Mouse (Mus musculus) left cerebral cortex, postnatal 25 days (tissue): ENCODE measurements around the gene Spi1. TPM values are rescaled to one million over a fixed set of nuclear protein-coding genes. Genes with fewer than 3 reads are reported as not detected.

Source experiments
- DNase-seq, 2 experiments: peaks; one replicate each; pipeline ENCODE4 v3.0.0; 2022; ENCODE audit warnings: low spot score in 2 of 2, mixed read lengths in 1 of 2
- intact Hi-C: fragments of 180-260 bp; cut with DNase I; formaldehyde crosslinking; loops from one replicate; pipeline ENCODE4 v1.15.1; 2025
- total RNA-seq, 2 experiments: library from RNA; stranded (reverse); gene quantifications; 2 replicates each; pipeline ENCODE4 v1.2.3; 2021

Gene Spi1
- total RNA-seq, 2 experiments from 2014 or later: 3.0 to 5.3 TPM

- intact Hi-C loops: loop anchor here (5.0 kb wide), 2 partner anchors 120 to 145 kb away; partner anchors contain the start of genes Arfgap2 and Ddb2
Observed at GRCm38 (mm10) chr2:91116842-91117241, 34.7 kb downstream of the Spi1 start.

GRCm38 (mm10) chr2:91117585-91118275, 35.5 kb downstream of the Spi1 start, which contains the start of gene Mybpc3:
Gene Mybpc3, plus strand, starts transcription at chr2:91118144.
- intact Hi-C loops: loop anchor here (5.0 kb wide), 2 partner anchors 120 to 145 kb away; partner anchors contain the start of genes Arfgap2 and Ddb2
- DNase-seq: no peak

More at GRCm38 (mm10) chr2:91116842-91117241, 34.7 kb downstream of the Spi1 start:
- peak in 1 of 2 experiments; percentile 64 for DNase-seq

- DNase-seq: no peak
- intact Hi-C loops: loop anchor here (5.0 kb wide), 2 partner anchors 119 to 144 kb away; partner anchors contain the start of genes Arfgap2 and Ddb2
Observed at GRCm38 (mm10) chr2:91118647-91119046, 36.5 kb downstream of the Spi1 start.

GRCm38 (mm10) chr2:91119061-91119460, 36.9 kb downstream of the Spi1 start:
- intact Hi-C loops: loop anchor here (5.0 kb wide), 2 partner anchors 118 to 143 kb away; partner anchors contain the start of genes Arfgap2 and Ddb2
- DNase-seq: no peak

GRCm38 (mm10) chr2:91119551-91119950, 37.4 kb downstream of the Spi1 start:
- DNase-seq: no peak
- intact Hi-C loops: loop anchor here (5.0 kb wide), 2 partner anchors 118 to 143 kb away; partner anchors contain the start of genes Arfgap2 and Ddb2

- no peak for DNase-seq
- intact Hi-C loops: loop anchor here (2.0 kb wide), 1 partner anchor 29 kb away; no protein-coding TSS in a partner anchor
Observed at GRCm38 (mm10) chr2:91120261-91120671, 38.1 kb downstream of the Spi1 start.

GRCm38 (mm10) chr2:91121011-91121410, 38.8 kb downstream of the Spi1 start:
- intact Hi-C loops: loop anchor here (2.0 kb wide), 1 partner anchor 28 kb away; no protein-coding TSS in a partner anchor
- peak in 1 of 2 experiments; percentile 53 for DNase-seq

- intact Hi-C loops: loop anchor here (2.0 kb wide), 1 partner anchor 27 kb away; no protein-coding TSS in a partner anchor
- DNase-seq: no peak
Observed at GRCm38 (mm10) chr2:91121497-91121896, 39.3 kb downstream of the Spi1 start.

- DNase-seq: no peak
- intact Hi-C loops: no loop called here
Observed at GRCm38 (mm10) chr2:91123521-91123920, 41.3 kb downstream of the Spi1 start.

- intact Hi-C loops: no loop called here
- DNase-seq: no peak
Observed at GRCm38 (mm10) chr2:91125101-91125500, 42.9 kb downstream of the Spi1 start.

- intact Hi-C loops: no loop called here
- no peak for DNase-seq
Observed at GRCm38 (mm10) chr2:91128761-91129160, 46.6 kb downstream of the Spi1 start.

- intact Hi-C loops: no loop called here
- no peak for DNase-seq
Observed at GRCm38 (mm10) chr2:91130126-91130525, 47.9 kb downstream of the Spi1 start.

GRCm38 (mm10) chr2:91131251-91131650, 49.1 kb downstream of the Spi1 start:
- intact Hi-C loops: no loop called here

GRCm38 (mm10) chr2:91132035-91132434, 49.8 kb downstream of the Spi1 start:
- intact Hi-C loops: no loop called here
- DNase-seq: no peak

More at GRCm38 (mm10) chr2:91131251-91131650, 49.1 kb downstream of the Spi1 start:
- DNase-seq: no peak

- intact Hi-C loops: no loop called here
Observed at GRCm38 (mm10) chr2:91136513-91137412, 54.6 kb downstream of the Spi1 start.

GRCm38 (mm10) chr2:91137481-91137880, 55.3 kb downstream of the Spi1 start:
- no peak for DNase-seq
- intact Hi-C loops: no loop called here

More at GRCm38 (mm10) chr2:91136513-91137412, 54.6 kb downstream of the Spi1 start:
- no peak for DNase-seq

- intact Hi-C loops: no loop called here
- no peak for DNase-seq
Observed at GRCm38 (mm10) chr2:91139311-91139710, 57.1 kb downstream of the Spi1 start.

- DNase-seq: no peak
- intact Hi-C loops: no loop called here
Observed at GRCm38 (mm10) chr2:91139764-91140163, 57.6 kb downstream of the Spi1 start.

- no peak for DNase-seq
- intact Hi-C loops: no loop called here
Observed at GRCm38 (mm10) chr2:91142920-91143319, 60.7 kb downstream of the Spi1 start.

GRCm38 (mm10) chr2:91143401-91143800, 61.2 kb downstream of the Spi1 start:
- DNase-seq: no peak

More at GRCm38 (mm10) chr2:91143401-91143800, 61.2 kb downstream of the Spi1 start:
- intact Hi-C loops: no loop called here
